Mouse (Mus musculus): ENCODE results near the gene Gucd1.

DNA sequence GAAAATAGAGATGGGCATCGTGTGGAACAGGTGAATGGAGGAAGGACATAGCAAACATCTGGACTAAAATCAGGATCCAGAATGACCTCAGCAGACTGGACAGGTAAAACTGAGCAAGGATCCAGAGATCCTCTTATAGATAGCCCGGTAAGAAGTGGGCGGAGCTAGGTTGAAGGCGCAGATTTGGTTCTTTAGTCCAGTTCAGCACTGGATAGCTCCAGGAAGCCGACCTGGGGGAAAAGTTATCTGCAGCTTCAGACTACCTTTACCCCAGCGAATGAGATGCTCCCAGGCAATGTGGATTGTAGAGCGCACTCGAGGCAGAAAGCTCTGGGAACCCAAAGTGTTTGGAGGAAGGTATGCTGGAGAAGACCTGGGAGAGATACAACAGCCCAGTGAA lies 175.8 kb downstream of the Gucd1 start:
- TF ChIP-seq CTCF (conservative IDR thresholded peaks at IDR 0.05; ENCODE audit: insufficient read depth, insufficient read length, low read depth, low read length) (no peak), POLR2A (IDR thresholded peaks at IDR 0.05; ENCODE audit: low read depth, low read length) (no peak)
